Mouse (Mus musculus): ENCODE measurements around the gene Nanog. TPM values are rescaled to one million over a fixed set of nuclear protein-coding genes. Genes with fewer than 3 reads are reported as not detected.
"Not testable (repeated sequence)": the region's sequence is repeated elsewhere in the genome, so short reads cannot be mapped to it uniquely, and the experiment has no call there.

Gene Nanog
- total RNA-seq (2015; ENCODE audit: low replicate concordance) = not detected in 2 replicates
- not detected in 2 replicates for total RNA-seq (2017; ENCODE audit: low replicate concordance)

DNA sequence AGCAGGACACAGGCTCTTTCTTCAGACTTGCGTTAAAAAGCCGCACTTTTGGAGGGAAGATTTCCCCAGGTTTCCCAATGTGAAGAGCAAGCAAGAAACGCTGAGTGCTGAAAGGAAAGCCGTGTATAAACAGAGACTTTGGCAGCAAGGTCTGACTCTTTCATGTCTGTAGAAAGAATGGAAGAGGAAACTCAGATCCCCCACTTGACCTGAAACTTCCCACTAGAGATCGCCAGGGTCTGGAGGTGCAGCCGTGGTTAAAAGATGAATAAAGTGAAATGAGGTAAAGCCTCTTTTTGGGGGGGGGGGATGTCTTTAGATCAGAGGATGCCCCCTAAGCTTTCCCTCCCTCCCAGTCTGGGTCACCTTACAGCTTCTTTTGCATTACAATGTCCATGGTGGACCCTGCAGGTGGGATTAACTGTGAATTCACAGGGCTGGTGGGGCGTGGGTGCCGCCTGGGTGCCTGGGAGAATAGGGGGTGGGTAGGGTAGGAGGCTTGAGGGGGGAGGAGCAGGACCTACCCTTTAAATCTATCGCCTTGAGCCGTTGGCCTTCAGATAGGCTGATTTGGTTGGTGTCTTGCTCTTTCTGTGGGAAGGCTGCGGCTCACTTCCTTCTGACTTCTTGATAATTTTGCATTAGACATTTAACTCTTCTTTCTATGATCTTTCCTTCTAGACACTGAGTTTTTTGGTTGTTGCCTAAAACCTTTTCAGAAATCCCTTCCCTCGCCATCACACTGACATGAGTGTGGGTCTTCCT lies at the start of gene Nanog:
Gene Nanog (plus strand): TSS at position 454 of the 765 bp plus-strand sequence.
- ATAC-seq (replicated peaks; ENCODE audit: low FRiP score, poor library complexity, severe bottlenecking) = no peak

DNA sequence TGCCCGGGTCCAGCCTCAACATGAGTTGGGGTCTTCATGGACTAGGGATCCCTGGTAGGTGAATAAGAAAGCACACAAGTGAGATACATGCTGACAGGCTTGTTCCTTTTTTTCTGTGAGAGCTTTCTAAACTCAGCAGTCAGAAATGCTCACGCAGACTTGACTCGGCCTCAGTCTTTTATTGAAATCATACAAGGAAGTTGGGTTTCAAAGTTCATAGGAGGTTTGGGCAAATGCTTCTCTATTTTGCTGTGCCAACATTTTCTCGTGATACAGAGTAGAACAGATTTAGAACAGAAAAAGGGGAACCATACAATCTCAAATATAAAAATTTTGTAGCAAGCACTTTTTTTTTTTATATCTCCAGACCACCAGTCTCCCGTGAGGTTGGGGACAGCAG lies 49.7 kb upstream of the Nanog start:
- no peak for ATAC-seq (replicated peaks; ENCODE audit: low FRiP score, poor library complexity, severe bottlenecking)

DNA sequence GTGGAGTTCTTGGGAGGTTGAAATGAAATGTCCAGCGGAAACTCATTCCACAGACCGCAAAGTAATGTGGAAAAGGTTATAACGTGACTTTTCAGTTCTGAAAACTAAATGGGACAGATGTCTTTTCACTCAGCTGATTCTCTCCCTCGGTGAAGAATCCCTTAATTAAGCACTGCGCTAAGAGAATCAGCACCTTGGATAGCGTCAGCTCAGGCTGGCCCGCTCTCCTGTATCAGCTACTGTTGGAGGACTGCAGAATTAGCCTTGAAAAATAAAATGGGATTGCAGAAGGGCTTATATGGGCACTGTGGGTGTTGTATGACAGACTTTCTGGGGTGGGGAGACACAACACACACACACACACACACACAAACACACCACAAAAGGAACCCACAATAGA lies 47.7 kb upstream of the Nanog start:
- ATAC-seq (replicated peaks; ENCODE audit: low FRiP score, poor library complexity, severe bottlenecking) = no peak

DNA sequence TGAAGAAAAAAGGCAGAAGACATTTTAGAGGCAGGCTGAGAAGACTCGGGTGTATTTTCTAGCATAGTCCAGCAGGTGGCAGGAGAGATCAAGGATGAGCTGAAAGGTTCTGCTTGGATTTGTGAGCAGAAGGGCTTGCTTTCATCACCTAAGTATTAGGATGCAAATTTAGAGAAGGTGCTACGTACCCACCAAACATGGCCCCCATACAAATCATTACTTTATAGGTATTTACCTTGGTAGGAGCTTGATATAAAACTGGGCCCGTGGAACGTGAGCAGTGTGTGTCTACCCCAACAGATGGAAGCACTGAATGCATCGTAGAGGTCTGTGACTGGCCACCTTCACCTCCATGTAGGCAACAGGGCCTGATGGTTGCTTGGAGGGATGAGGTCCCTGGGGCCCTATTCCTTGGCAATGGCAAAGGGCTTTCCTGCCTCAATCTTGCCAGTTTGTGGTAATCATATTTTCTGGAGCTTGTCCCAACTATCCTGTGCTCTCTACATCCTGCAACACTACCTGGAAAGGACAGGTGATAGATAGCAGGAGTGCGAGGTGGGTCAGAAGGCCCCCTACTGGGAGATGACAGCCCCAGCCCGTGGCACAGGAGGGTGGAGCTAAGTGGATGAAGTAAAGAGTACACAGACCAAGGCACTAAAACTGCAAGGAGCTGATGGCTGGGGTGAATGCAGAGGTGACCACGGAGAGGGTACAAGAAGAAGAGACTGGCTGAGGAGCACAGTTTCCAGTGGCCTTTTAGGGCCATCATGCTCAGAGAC lies 46.5 kb upstream of the Nanog start:
- ATAC-seq (replicated peaks; ENCODE audit: low FRiP score, poor library complexity, severe bottlenecking) = no peak

DNA sequence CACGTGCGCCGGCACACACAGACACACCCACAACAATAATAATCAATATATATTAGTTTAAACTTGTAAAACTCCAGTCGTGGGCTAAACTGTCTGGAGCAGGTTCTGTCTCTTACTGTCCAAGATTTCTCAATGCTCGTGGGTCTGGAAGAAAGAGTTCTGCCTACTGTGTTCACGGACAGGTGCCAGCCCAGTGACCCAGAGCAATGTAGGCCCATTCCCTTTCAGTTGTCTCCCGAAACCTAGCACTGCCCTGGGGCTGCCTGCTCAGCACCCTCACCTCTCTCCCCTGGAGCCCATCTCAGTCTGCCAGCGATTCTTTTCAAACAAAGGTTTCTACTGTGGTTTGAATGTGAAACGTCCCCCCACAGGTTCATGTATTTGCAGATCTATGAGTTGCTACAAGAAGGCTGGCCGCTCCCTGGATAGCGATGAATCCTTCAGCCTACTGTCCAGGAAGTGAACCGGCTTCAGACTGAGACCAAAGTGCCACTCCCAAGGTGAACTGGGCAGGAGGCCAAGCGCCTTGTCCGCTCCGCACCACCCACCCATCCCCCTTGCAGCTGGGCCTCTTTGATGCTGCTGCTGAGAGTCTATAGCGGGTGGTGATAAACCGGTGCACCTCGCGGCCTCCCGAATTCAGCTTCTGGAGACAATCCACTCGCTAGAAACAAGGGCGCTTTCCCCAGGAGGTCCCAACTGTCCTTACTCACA lies 44.6 kb upstream of the Nanog start:
- no peak for ATAC-seq (replicated peaks; ENCODE audit: low FRiP score, poor library complexity, severe bottlenecking)

DNA sequence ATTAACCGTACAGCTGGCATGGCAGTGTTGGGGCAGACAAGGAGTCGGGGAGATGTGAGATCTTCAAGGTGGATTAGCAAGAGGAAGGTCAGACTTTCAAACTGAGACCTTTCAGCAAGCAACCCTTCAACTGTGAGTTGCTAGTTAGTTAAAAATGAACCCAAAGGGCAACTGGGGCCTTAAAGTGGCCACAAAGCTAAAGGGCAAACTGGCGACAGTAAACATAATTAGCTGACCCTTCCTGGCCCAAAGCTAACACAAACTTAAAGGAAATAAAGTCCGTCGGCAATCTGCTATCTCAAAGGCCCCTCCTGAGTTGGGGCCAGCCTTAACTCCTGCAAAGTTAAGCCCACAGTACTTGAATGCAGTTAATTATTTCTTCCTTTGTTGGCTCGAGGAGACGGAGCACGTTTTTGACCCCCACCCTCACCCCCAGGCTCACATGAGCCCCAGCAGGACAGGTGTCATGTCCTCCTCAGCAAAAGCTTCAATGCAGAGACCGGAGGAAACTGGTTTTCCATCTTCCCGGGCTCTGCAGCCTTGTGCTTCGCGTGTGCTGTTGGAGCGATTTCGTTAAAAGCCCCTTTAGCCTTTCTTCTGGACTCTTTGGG lies 43.6 kb upstream of the Nanog start:
- no peak for ATAC-seq (replicated peaks; ENCODE audit: low FRiP score, poor library complexity, severe bottlenecking)

DNA sequence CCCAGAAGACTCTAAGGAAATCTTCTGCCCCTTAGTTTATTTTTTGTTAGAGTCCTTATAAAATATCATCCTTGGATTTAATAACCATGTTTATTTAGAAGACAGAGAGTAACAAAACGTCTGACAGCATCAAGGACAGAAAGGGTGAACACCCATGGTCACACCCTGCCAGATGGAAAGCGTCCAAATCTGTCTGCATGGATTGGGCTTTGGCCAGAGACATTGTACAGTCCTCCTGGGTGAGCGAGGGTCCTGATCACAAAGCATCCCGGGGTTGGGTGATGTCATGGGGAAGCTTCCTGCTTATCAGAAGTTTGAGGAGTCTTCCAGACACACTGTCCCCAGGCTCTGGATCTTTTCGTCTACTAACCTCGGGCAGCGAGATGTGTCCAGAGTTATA lies 41.4 kb upstream of the Nanog start:
- no peak for ATAC-seq (replicated peaks; ENCODE audit: low FRiP score, poor library complexity, severe bottlenecking)

DNA sequence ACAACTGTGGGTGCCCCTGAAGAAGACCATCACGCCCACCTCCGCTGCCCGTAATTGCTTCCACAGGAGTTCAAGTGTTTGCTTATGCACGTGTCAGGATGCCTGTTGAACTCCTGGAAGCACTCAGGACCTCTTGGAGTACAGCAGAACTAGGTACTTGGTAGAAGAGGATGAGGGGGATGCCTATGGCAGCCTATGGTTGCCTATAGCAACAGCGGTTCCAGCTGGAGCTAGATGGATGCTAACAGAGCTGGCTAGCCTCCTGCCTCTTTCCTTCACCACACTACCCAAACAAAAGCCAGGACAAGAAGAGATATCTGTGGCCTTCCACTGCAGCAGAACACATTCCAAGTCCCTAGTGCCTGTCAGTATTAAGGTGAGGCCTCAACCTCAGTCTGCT lies 39.6 kb upstream of the Nanog start:
- no peak for ATAC-seq (replicated peaks; ENCODE audit: low FRiP score, poor library complexity, severe bottlenecking)

DNA sequence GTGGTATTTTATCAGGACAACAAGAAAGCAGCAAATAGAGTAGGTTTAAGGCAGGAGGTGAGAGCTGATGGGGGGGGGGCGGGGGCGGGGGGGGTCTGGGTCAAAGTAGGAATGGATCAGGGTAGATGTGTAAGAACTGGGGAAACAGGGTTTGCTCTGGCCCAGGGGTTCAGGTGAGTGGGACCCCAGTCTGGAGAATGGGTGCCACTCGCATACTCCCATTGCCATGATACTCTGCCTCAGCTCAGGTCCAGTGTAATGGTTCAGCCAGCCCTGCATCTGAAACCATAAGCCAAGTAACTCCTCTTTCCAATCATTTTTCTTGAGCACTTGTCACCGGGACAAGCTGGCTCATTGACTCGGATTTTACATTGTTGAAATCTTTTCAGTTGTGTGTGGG lies 38.5 kb upstream of the Nanog start:
- no peak for ATAC-seq (replicated peaks; ENCODE audit: low FRiP score, poor library complexity, severe bottlenecking)

DNA sequence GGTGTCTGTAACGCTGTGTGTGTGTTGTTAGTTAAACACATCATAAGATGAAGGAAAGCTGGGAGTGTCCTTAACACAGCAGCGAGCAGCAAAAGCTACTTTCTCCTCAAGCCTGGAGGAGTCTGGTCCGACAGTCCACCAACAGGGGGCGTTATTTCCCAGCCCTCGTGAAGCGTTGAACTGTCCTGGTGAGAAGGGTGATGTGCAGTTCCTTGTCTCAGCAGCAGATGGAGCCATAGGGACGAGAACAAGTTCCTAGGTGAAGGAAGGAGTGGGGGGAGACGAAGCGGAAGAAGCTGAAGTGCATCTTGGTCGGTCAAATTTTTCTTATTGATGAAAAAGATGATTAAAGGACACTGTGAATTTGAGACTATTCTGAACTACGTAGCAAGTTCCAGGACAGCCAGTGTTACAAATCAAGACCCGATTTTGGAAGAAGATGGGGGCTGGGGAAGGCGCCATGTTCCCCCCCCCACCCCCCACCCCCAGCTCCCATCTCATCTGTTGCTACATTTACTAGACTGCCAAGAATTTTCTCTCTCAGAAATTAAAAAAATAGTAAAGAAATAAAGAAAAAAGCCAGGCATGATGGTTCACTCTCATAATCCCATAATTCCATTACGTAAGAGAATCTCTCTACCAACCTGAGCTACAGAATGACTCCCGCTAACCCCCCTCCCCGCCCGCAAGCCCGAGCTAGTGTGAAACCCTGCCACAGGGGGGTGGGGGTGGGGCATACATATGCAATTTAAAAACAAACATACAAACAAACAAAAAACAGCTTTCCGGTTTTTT lies 37.7 kb upstream of the Nanog start:
- ATAC-seq (replicated peaks; ENCODE audit: low FRiP score, poor library complexity, severe bottlenecking) = peak; percentile 68; the same call in 1 of the 2 replicates

DNA sequence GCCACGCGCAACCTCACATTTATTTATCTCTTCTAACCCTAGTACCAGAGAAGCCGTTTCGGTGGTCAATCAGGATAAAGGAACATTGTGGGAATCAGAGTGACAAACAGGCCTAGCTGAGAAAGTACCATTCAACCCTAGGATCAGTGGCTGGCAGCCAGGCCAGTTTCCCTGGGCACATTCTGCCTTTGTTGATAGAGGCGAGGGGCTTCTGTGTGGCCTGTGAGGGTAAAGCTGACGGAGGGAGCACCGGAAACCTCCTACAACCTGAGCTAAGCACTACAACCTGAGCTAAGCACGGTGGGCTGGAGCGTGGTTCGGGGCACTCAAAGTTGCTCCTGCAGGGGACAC lies 37.1 kb upstream of the Nanog start:
- ATAC-seq (replicated peaks; ENCODE audit: low FRiP score, poor library complexity, severe bottlenecking) = no peak

DNA sequence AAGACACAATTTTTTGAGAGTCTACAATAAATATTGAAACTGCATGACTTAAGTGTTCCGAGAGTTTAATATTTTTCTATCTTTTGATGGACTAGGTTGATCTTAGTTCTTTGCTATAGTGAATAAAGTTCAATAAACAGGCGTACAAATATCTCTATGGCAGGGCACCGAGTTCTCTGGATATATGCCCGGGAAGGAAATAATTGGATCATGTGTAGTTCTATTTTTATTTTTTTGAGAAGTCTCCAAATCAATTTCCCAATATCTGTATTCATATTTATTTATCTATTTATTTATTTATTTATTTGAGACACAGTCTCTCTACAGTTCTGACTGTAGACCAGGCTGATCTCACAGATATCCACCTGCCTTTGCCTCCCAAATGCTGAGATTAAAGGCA lies 36.4 kb upstream of the Nanog start:
- no peak for ATAC-seq (replicated peaks; ENCODE audit: low FRiP score, poor library complexity, severe bottlenecking)

DNA sequence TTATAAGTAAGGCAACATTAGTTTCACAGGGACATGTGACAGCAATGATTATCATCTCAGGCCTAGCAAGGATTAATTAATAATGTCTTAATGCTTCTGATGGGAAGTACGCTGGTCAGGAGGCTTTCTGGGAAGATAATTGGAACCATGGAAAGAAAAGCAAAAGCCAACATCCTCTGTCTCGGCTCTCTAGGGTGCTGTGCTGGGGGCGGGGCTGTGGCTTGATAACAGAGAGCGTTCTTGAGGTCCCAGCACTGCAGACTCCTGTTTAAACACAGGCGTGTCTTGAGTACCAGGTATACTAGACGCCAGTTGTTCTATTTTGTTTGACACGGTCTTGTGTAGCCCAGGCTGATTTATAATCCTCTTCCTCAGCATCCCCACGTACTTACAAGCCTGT lies 34.5 kb upstream of the Nanog start:
- no peak for ATAC-seq (replicated peaks; ENCODE audit: low FRiP score, poor library complexity, severe bottlenecking)

DNA sequence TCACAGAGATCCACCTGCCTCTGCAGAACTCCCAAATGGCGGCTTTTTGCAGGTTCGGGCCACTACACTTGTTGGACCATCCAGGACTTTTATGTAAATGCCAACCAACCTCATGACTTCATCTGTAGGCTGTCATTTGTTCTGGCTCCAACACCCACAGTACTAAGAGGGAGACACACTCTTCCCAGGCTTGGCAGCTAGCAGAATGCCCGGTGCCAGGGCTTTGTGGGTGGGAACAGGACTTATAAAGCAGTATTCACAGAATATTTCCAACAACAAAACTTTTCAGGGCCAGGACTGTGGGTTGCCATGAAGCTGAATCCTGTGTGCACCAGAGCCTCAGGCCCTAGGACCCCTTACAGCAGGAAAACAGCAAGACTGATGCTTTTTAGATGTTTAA lies 24.6 kb upstream of the Nanog start:
- ATAC-seq (replicated peaks; ENCODE audit: low FRiP score, poor library complexity, severe bottlenecking) = no peak

DNA sequence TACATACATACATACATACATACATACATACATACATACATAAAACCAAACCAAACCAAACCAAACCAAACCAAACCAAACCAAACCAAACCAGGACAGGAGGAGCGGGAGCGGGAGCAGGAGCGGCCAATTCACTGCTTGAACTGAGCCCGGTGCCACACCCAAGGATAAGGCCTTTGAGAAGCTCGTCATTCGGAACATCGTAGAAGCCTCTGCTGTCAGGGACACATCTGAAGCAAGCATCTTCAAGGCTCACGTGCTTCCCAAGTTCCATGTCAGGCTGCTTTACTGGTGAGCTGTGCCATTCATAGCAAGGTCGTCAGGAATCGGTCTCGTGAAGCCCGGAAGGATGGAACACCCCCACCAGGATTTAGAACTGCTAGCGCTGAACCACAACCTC lies 20.6 kb upstream of the Nanog start:
- no peak for ATAC-seq (replicated peaks; ENCODE audit: low FRiP score, poor library complexity, severe bottlenecking)

DNA sequence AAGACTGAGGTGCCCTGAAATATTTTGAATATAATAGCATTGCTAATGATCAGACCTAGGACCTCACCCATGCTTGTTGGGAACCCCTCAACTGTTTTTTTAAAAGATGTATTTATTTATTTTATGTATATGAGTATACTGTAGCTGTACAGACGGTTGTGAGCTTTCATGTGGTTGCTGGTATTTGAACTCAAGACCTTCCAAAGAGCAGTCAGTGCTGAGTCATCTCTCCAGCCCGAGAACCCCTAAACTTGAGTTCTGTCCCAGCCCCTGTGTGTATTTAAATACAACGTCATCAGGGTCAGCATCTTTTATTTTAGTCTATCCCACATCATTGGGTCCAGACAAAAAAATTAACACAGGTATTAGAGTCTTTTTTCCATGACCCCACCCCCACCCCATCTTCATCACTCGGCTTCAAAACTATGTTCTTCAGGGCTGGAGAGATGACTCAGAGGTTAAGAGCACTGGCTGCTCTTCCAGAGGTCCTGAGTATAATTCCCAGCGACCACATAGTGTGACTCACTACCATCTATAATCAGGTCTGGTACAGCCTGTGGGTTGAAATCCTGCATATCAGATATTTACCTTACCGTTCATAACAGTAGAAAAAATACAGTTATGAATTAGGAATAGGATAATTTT lies 17.8 kb upstream of the Nanog start:
- no peak for ATAC-seq (replicated peaks; ENCODE audit: low FRiP score, poor library complexity, severe bottlenecking)

DNA sequence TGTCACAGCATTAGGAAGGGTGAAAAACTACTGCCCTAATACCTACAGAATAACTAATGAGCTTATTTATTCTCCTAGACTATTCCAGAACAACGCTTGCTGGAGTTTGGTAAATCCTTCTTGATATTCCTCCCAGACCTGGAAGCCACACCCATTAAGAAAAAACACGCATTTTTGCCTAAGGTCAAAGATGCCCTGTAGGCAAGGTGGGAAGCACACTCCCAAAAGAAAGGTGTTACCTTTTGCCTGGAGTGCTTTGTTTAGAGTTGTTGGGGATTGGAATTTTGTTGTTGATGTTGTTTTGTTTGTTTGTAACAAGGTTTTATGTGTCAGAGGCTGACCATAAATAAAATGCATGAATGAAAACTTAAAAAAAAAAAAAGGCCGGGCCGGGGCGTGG lies 17.2 kb upstream of the Nanog start:
- no peak for ATAC-seq (replicated peaks; ENCODE audit: low FRiP score, poor library complexity, severe bottlenecking)

DNA sequence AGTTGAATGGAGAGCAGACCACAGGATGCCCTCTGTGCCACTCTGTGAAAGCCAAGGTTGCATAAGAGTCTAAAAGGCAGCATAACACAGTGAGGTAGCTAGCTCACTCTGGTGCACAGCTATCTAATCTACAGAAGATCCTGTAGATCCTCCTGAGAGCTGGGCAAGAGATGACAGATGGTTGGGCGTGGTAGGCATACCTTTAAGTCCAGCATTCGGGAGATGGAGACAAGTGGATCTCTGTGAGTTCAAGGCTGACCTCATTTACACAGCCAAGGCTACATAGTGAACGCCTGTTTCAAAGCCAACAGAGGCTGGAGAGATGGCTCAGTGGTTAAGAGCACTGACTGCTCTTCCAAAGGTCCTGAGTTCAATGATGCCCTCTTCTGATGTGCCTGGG lies 11.9 kb upstream of the Nanog start:
- ATAC-seq (replicated peaks; ENCODE audit: low FRiP score, poor library complexity, severe bottlenecking) = no peak

DNA sequence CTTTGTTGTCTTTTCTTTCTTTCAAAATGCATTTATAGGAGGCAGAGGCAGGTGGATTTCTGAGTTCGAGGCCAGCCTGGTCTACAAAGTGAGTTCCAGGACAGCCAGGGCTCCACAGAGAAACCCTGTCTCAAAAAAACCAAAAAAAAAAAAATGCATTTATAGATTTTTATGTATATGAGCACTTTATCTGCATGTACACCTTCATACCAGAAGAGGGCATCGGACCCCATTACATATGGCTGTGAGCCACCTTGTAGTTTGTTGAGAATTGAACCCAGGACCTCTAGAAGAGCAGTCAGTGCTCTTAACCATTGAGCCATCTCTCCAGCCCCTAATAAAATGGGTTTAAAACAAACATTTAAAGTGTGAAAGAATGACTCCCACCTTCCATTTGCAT lies 7.7 kb upstream of the Nanog start:
- not testable (repeated sequence) for ATAC-seq (replicated peaks; ENCODE audit: low FRiP score, poor library complexity, severe bottlenecking)
